Comparison of ENCODE assay signal across 8 mouse cellular contexts in the genomic region with DNA sequence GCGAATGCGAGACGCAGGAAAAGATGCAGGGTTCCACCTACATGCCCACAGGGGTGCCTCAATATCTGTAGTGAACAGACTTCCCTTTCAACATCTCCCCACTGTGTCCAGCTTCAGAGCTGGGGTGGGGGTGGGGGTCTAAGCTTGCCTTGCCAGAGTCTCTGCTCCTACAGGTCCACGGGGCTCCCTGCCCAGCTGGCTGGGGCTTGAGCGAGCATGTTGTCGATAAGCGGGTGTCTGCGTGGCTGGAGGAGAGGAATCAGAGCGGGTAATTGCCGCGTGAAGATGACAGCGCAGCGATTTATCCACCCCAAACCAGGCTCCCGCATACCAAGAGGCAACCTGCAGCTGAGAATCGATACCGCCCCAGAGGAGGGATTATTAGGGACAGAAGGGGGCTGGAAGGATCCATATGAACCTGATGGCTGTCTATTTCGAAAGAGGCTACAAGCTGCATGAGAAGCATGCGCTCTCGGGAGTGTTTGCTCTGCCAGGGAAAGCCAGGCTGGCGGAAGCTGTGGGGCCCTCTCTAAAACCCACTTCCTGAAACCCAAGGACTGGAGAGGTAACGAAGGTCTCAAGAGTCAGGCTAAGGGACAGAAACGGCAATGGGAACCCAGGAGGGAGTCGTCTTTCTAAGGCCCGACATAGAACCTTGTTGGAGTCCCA.
A peak's percentile ranks its signal among the peaks of the same experiment; 100 is the strongest.
DNase-seq lines count a peak whose midpoint lies in the region; ATAC-seq and TF ChIP-seq lines count a peak whose summit lies in the region.

No protein-coding gene starts in this region.

- DNase-seq in cerebellum, postnatal 10 days, result peak; percentile 29 to 41
- DNase-seq in cerebellum, adult 11 months, result no peak
- DNase-seq in thymus, postnatal 25 days, result peak; percentile 67
- DNase-seq in cerebellum, adult 8-10 months, result no peak
- DNase-seq in adrenal gland, adult (ENCODE audit: inconsistent age in 2 of 2, low spot score in 1 of 2), result no peak

- no peak for TF ChIP-seq CTCF in E14TG2a.4 (conservative IDR thresholded peaks at IDR 0.05; ENCODE audit: low read length)

- H3K4me1 ChIP-seq in E14TG2a.4 (replicated peaks; ENCODE audit: low read depth, low read length), result peaks cover 27% of the 10 kb centered on the region
- peaks cover 8% of the 10 kb centered on the region for H3K4me1 ChIP-seq in hindbrain, embryonic 16.5 days (ENCODE audit: control insufficient read depth, insufficient read depth, low read depth, low read length)

- H3K9ac ChIP-seq in hindbrain, embryonic 16.5 days (ENCODE audit: low read depth, low read length), result peak overlapping the region; percentile 45

- ATAC-seq in hindbrain, embryonic 16.5 days, result no peak
- peak; percentile 40 for ATAC-seq in megakaryocyte-erythroid progenitor cell, adult 5-6 weeks (replicated peaks; ENCODE audit: low FRiP score, low TSS enrichment, poor library complexity, severe bottlenecking)

- 42% methylated on average over 24 of the region's 24 CpGs for WGBS in hindbrain, embryonic 16.5 days

- H3K4me3 ChIP-seq in E14TG2a.4 (replicated peaks; ENCODE audit: low read length), result peak overlapping the region; percentile 24
- H3K4me3 ChIP-seq in hindbrain, embryonic 16.5 days (ENCODE audit: low read length), result no peak overlapping the region

- H3K27me3 ChIP-seq in E14TG2a.4 (ENCODE audit: insufficient read depth, low read length), result peaks cover 66% of the 10 kb centered on the region
- H3K27me3 ChIP-seq in hindbrain, embryonic 16.5 days (replicated peaks; ENCODE audit: control insufficient read depth, insufficient read depth, low read length), result peaks cover 6% of the 10 kb centered on the region; the same call in 1 of the 2 replicates

- peak overlapping the region; percentile 43 for H3K4me2 ChIP-seq in hindbrain, embryonic 16.5 days (ENCODE audit: low read length)

- no peaks in the 10 kb centered on the region for H3K9me3 ChIP-seq in E14TG2a.4 (ENCODE audit: low read length)
- H3K9me3 ChIP-seq in hindbrain, embryonic 16.5 days (ENCODE audit: control insufficient read depth, low read length), result no peaks in the 10 kb centered on the region

- no peaks in the 10 kb centered on the region for H3K36me3 ChIP-seq in E14TG2a.4 (ENCODE audit: insufficient read depth, low read length)
- H3K36me3 ChIP-seq in hindbrain, embryonic 16.5 days (ENCODE audit: control insufficient read depth, insufficient read depth, low read length), result no peaks in the 10 kb centered on the region

- no peak overlapping the region for H3K27ac ChIP-seq in hindbrain, embryonic 16.5 days (ENCODE audit: low read depth, low read length)

Comparison
In these comparisons a context has a peak if more than half of its experiments do, and no peak if none do; other contexts are left out.
1. DNase-seq: peak in cerebellum, postnatal 10 days (2 of 2) and thymus, postnatal 25 days (single experiment); none in cerebellum, adult 11 months (single experiment), cerebellum, adult 8-10 months (single experiment) and adrenal gland, adult (0 of 2).